Mouse (Mus musculus) neural tube, embryonic 12.5 days (tissue): ENCODE results near the gene Bckdhb. TPM values are rescaled to one million over a fixed set of nuclear protein-coding genes. Genes with fewer than 3 reads are reported as not detected.
"Not testable (repeated sequence)": the region's sequence is repeated elsewhere in the genome, so short reads cannot be mapped to it uniquely, and the experiment has no call there.

ENCODE experiments used
- ATAC-seq: fragments of 200-750 bp; cut with Nextera tagmentation; 2 replicates; pipeline ENCODE4 v1.8.0; 2017; ENCODE audit warnings: low read depth, mild to moderate bottlenecking, moderate TSS enrichment, moderate library complexity; ENCODE audit not compliant: low FRiP score
- H3K27ac ChIP-seq: fragments of 300-500 bp; sonication (generic); 2 replicates; pipeline ENCODE4 v1.5.1; 2016
- H3K27me3 ChIP-seq: fragments of 300-500 bp; sonication (generic); replicated peaks from 2 replicates; pipeline ENCODE4 v1.6.1; 2016; ENCODE audit warnings: mild to moderate bottlenecking
- H3K36me3 ChIP-seq: fragments of 300-500 bp; sonication (generic); 2 replicates; pipeline ENCODE4 v1.6.1; 2016; ENCODE audit warnings: mild to moderate bottlenecking
- H3K4me1 ChIP-seq: fragments of 300-500 bp; sonication (generic); 2 replicates; pipeline ENCODE4 v1.6.1; 2016
- H3K4me2 ChIP-seq: fragments of 300-500 bp; sonication (generic); replicated peaks from 2 replicates; pipeline ENCODE4 v1.6.1; 2016; ENCODE audit warnings: mild to moderate bottlenecking
- H3K4me3 ChIP-seq: fragments of 300-500 bp; sonication (generic); 2 replicates; pipeline ENCODE4 v1.5.1; 2016
- H3K9ac ChIP-seq: fragments of 300-500 bp; sonication (generic); 2 replicates; pipeline ENCODE4 v1.6.1; 2016; ENCODE audit warnings: mild to moderate bottlenecking
- H3K9me3 ChIP-seq: fragments of 300-500 bp; sonication (generic); 2 replicates; pipeline ENCODE4 v1.6.1; 2016; ENCODE audit warnings: mild to moderate bottlenecking
- WGBS: fragments of 180-500 bp; shearing (Covaris S2); methylation state at CpG from one replicate; pipeline ENCODE4 v1.1.7; 2016; 5-methylcytosine and 5-hydroxymethylcytosine counted together
- polyA plus RNA-seq: library from polyadenylated mRNA; unstranded; fragments of >200 nt; fragmentation: Nextera tagmentation; extraction: Ambion mirVana; gene quantifications from 2 replicates; pipeline ENCODE4 v1.2.1, GENCODE M21; 2016

Bckdhb gene
- polyA plus RNA-seq, 1 experiment from 2014 or later = 35.0 TPM

DNA sequence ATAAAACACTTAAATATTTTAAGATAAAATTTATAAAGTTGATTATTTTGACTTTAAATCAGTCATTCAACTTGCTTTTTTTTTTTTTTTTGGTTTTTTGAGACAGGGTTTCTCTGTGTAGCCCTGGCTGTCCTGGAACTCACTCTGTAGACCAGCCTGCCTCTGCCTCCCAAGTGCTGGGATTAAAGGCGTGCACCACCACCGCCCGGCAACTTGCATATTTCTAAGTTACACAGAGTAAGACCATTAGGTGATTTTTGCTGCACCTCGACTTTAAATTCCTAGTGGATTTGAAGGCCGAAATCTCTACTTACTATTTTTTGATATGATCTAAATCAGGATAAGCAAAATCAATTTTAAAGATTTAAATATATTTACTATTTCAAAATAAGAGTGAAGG lies 589 bp upstream of the Bckdhb start:
- no peaks in the 10 kb centered on the region for H3K9me3 ChIP-seq
- WGBS = 91% methylated on average over 5 of the region's 5 CpGs
- H3K4me3 ChIP-seq = no peak overlapping the region
- no peak overlapping the region for H3K27ac ChIP-seq
- peak overlapping the region; percentile 78 for H3K4me2 ChIP-seq
- H3K27me3 ChIP-seq = no peaks in the 10 kb centered on the region
- 0 out of 2 replicates have a peak, but pooled peaks cover 5% of the 10 kb centered on the region for H3K4me1 ChIP-seq
- peak; percentile 38; the same call in 1 of the 2 replicates for ATAC-seq
- H3K9ac ChIP-seq = no peak overlapping the region
- H3K36me3 ChIP-seq = no peaks in the 10 kb centered on the region

- no peak overlapping the region for H3K27ac ChIP-seq
- H3K4me2 ChIP-seq = peak overlapping the region; percentile 78
- no peaks in the 10 kb centered on the region for H3K9me3 ChIP-seq
- H3K4me3 ChIP-seq = peak overlapping the region; percentile 62; the same call in 1 of the 2 replicates
- no peaks in the 10 kb centered on the region for H3K27me3 ChIP-seq
- WGBS = 64% methylated on average over 4 of the region's 4 CpGs
- 0 out of 2 replicates have a peak, but pooled peaks cover 5% of the 10 kb centered on the region for H3K4me1 ChIP-seq
- peak overlapping the region; percentile 70 for H3K9ac ChIP-seq
- no peak for ATAC-seq
- H3K36me3 ChIP-seq = no peaks in the 10 kb centered on the region
Measured at GRCm38 (mm10) chr9:83925688-83926041, 720 bp downstream of the Bckdhb start.

- H3K4me2 ChIP-seq = no peak overlapping the region
- H3K9ac ChIP-seq = no peak overlapping the region
- ATAC-seq = no peak
- WGBS = 94% methylated on average over 5 of the region's 5 CpGs
- H3K9me3 ChIP-seq = no peaks in the 10 kb centered on the region
- no peak overlapping the region for H3K4me3 ChIP-seq
- H3K27ac ChIP-seq = no peak overlapping the region
- H3K4me1 ChIP-seq = 0 out of 2 replicates have a peak, but pooled peaks cover 5% of the 10 kb centered on the region
- no peaks in the 10 kb centered on the region for H3K36me3 ChIP-seq
- H3K27me3 ChIP-seq = no peaks in the 10 kb centered on the region
Measured at GRCm38 (mm10) chr9:83926302-83926701, 1.4 kb downstream of the Bckdhb start.

- not testable (repeated sequence) for H3K9ac ChIP-seq, H3K36me3 ChIP-seq, H3K4me3 ChIP-seq, H3K9me3 ChIP-seq, ATAC-seq, H3K4me2 ChIP-seq, H3K27ac ChIP-seq, H3K4me1 ChIP-seq, H3K27me3 ChIP-seq
Measured at GRCm38 (mm10) chr9:83939501-83939900, 14.6 kb downstream of the Bckdhb start.

DNA sequence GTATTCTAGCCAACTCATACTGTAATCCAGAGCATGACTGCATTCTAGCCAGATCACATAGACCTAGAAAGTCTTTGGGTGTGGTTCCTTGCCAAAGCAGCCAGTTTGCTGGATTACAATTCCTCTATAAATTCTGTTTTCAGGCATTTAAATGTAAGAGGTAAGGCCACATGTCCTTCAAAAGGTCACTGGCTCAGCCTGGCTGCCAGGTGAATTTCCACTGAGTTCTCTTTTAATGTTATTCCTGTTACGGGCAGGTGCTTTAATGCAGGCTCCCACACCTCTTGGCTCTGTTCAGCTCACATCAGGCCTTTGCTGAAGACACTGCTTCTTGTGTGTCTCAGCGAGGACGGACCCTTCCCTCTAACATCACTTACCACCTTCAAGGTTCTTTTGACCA lies 15.1 kb downstream of the Bckdhb start:
- ATAC-seq = no peak
- 0 out of 2 replicates have a peak, but pooled peaks cover 3% of the 10 kb centered on the region for H3K9me3 ChIP-seq
- no peaks in the 10 kb centered on the region for H3K4me1 ChIP-seq
- H3K9ac ChIP-seq = no peak overlapping the region
- H3K27ac ChIP-seq = no peak overlapping the region
- H3K27me3 ChIP-seq = no peaks in the 10 kb centered on the region
- H3K36me3 ChIP-seq = no peaks in the 10 kb centered on the region
- no peak overlapping the region for H3K4me2 ChIP-seq
- H3K4me3 ChIP-seq = no peak overlapping the region
- 97% methylated on average over 3 of the region's 3 CpGs for WGBS

DNA sequence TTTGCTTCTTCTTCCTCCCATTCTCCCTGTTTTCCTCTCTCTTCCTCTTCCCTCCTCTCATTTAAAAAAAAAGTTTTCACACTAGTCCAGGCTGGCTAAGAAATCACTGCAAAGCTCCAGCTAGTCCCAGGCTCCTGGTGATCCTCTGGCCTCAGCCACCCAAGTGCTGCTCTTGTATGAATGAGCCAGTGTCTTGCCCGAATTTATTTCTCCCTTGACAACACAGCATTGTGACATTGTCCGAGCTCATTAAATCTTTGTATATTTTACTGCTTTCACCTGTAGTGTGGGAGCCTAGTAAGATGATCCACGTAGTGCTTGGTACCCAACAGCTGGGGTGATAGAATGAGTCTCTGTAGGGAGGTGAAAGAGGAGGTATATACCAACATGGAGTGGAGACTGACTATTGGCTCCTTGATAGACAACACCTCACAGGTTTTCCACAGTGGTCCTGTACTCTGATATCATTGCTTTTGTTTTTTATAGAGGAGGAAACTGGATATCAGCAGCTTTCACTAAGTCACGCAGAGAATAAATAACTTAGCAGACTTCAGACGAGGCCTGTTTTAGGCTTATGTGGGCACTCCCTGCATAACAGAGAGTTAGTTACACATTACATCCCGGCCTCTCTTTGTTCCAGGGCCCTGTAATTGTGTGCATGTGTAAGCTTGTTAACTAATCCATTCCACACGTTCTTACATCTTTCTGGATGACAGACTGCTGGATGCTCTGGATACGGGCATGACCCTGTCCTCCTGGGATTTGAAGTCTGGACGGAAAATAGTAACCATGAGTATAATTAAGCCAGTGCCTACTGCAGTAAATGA lies 15.8 kb downstream of the Bckdhb start:
- Histone ChIP-seq H3K27ac (no peak overlapping the region), H3K9ac (no peak overlapping the region), H3K4me2 (no peak overlapping the region), H3K4me3 (no peak overlapping the region), H3K27me3 (no peaks in the 10 kb centered on the region), H3K36me3 (no peaks in the 10 kb centered on the region), H3K9me3 (0 out of 2 replicates have a peak, but pooled peaks cover 3% of the 10 kb centered on the region), H3K4me1 (no peaks in the 10 kb centered on the region)
- no peak for ATAC-seq
- WGBS = 78% methylated on average over 9 of the region's 9 CpGs

- H3K27me3 ChIP-seq = no peaks in the 10 kb centered on the region
- WGBS = 88% methylated on average over 4 of the region's 4 CpGs
- H3K36me3 ChIP-seq = no peaks in the 10 kb centered on the region; the same call in 1 of the 2 replicates
- no peak overlapping the region for H3K27ac ChIP-seq
- no peak overlapping the region for H3K4me2 ChIP-seq
- ATAC-seq = no peak
- H3K4me3 ChIP-seq = no peak overlapping the region
- no peaks in the 10 kb centered on the region for H3K9me3 ChIP-seq
- H3K4me1 ChIP-seq = no peaks in the 10 kb centered on the region
- no peak overlapping the region for H3K9ac ChIP-seq
Measured at GRCm38 (mm10) chr9:83951336-83951735, 26.4 kb downstream of the Bckdhb start.

DNA sequence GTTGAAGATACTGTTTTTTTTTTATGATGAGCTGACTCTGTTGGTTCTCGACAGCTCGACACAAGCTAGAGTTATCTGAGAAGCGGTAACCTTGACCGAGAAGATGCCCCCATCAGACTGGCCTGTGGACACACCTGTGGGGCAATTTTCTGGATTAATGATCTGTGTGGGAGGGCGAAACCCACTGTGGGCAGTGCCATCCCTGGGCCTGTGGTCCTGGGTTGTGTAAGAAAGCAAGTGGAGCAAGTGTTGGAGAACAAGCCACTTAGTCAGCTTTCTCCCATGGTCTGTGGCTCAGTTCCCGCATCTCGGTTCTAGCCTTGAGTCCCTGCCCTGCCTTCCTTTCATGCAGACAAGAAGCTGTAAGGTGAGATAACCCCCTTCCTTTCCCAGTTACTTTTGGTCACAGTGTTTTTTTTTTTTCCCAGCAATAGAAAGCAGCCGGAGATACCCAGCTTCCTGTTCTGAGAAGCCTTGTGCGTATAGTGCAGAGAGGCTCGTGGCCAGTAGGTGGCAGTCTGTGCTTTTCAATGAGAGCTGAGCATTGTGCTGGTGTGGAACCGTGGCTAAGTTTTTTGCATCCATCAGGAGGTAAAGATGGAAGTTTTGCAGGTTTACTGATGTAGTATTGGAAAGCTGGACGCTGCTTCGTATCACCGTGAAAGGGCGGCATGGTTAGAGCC lies 31.8 kb downstream of the Bckdhb start:
- no peaks in the 10 kb centered on the region for H3K4me1 ChIP-seq
- H3K9ac ChIP-seq = no peak overlapping the region
- H3K9me3 ChIP-seq = no peaks in the 10 kb centered on the region
- H3K4me2 ChIP-seq = no peak overlapping the region
- ATAC-seq = peak; percentile 95
- WGBS = 60% methylated on average over 15 of the region's 15 CpGs
- no peak overlapping the region for H3K27ac ChIP-seq
- H3K27me3 ChIP-seq = no peaks in the 10 kb centered on the region
- no peaks in the 10 kb centered on the region; the same call in 1 of the 2 replicates for H3K36me3 ChIP-seq
- no peak overlapping the region for H3K4me3 ChIP-seq

GRCm38 (mm10) chr9:83962098-83963086 lies 37.4 kb downstream of the Bckdhb start:
- peaks cover 7% of the 10 kb centered on the region; the same call in 1 of the 2 replicates for H3K4me1 ChIP-seq
- no peak overlapping the region for H3K27ac ChIP-seq
- whole genome bisulfite sequencing = 59% methylated on average over 10 of the region's 10 CpGs
- no peaks in the 10 kb centered on the region for H3K36me3 ChIP-seq
- H3K4me2 ChIP-seq = no peak overlapping the region
- no peak overlapping the region for H3K9ac ChIP-seq
- peak; percentile 63; the same call in 1 of the 2 replicates for ATAC-seq
- no peak overlapping the region for H3K4me3 ChIP-seq
- no peaks in the 10 kb centered on the region for H3K27me3 ChIP-seq
- no peaks in the 10 kb centered on the region for H3K9me3 ChIP-seq

- H3K27me3 ChIP-seq = no peaks in the 10 kb centered on the region
- H3K4me2 ChIP-seq = no peak overlapping the region
- H3K36me3 ChIP-seq = no peaks in the 10 kb centered on the region
- H3K4me1 ChIP-seq = peaks cover 7% of the 10 kb centered on the region; the same call in 1 of the 2 replicates
- no peak overlapping the region for H3K27ac ChIP-seq
- no peak overlapping the region for H3K4me3 ChIP-seq
- H3K9ac ChIP-seq = no peak overlapping the region
- no peaks in the 10 kb centered on the region for H3K9me3 ChIP-seq
- ATAC-seq = no peak
- WGBS = 90% methylated on average over 10 of the region's 10 CpGs
Measured at GRCm38 (mm10) chr9:83963296-83963695, 38.4 kb downstream of the Bckdhb start.

GRCm38 (mm10) chr9:83964376-83964775 lies 39.4 kb downstream of the Bckdhb start:
- WGBS = 96% methylated on average over 4 of the region's 4 CpGs
- Histone ChIP-seq H3K9me3 (no peaks in the 10 kb centered on the region), H3K4me1 (peaks cover 7% of the 10 kb centered on the region; the same call in 1 of the 2 replicates), H3K9ac (no peak overlapping the region), H3K27me3 (no peaks in the 10 kb centered on the region), H3K4me2 (no peak overlapping the region), H3K36me3 (no peaks in the 10 kb centered on the region), H3K27ac (no peak overlapping the region), H3K4me3 (no peak overlapping the region)
- ATAC-seq = no peak
